Mouse (Mus musculus) testis, adult 2 months (tissue): ENCODE measurements at regions not wholly inside any gene's neighbourhood (a gene's known extent, or its start where the extent isn't known, plus 50 kb on each side); places are given as distances from the start of the nearest gene placed in this dataset.

Experiments used
- CTCF ChIP-seq: fragments of 200-500 bp; IDR thresholded peaks from 2 replicates; pipeline ENCODE4 v1.5.1; 2012; ENCODE audit warnings: low read depth, mild to moderate bottlenecking, inconsistent platforms, low read length, moderate library complexity; ENCODE audit not compliant: control insufficient read depth, insufficient read depth, insufficient replicate concordance
- POLR2A ChIP-seq: fragments of 200-500 bp; IDR thresholded peaks from 2 replicates; pipeline ENCODE4 v1.6.1; 2012; ENCODE audit warnings: low read depth, mild to moderate bottlenecking, inconsistent platforms, low read length, moderate library complexity; ENCODE audit not compliant: control insufficient read depth

- TF ChIP-seq POLR2A (no peak), CTCF (no peak)
These were observed 134.3 kb downstream of the Map3k7 start for GRCm38 (mm10) chr4:32098233-32098632.
